ENCODE assay signal across 9 mouse cellular contexts in the genomic region with DNA sequence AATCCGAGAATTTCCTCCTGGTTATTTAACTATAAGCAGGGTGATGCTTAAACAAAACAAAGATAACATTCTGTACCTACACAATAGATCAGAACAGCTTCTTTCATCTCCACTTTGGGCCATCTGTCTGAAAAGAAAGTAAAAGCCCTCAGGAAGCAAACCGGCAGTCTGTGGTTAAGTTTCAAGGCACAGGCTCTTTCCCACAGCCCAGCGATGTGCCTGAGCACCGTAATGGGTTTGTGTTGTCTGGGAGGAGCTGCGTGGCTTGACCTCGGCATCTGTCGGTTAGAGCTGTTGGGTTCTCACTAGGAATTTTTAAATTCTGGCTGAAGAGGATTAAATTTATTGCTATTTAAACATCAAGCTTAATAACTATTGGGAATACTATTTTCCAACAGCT.
DNase-seq lines count a peak whose midpoint lies in the region; ATAC-seq and TF ChIP-seq lines count a peak whose summit lies in the region.
"Had no signal": no experiment of that assay in that cellular context is flagged by ENCODE, and none has a peak within 500 bp of the region (broad histone marks: within the 10 kb centered on the region; RNA-seq: fewer than 3 reads in every experiment).

No protein-coding gene starts in this region.

- no peak for TF ChIP-seq CTCF in small intestine, adult 2 months (IDR thresholded peaks at IDR 0.05; ENCODE audit: extremely low read depth, insufficient read length, insufficient replicate concordance, low read depth, low read length)
- TF ChIP-seq CTCF in kidney, adult 2 months (conservative IDR thresholded peaks at IDR 0.05; ENCODE audit: insufficient read depth, insufficient read length, low read depth, low read length) = no peak

- H3K9ac ChIP-seq in lung, embryonic 15.5 days = no peak overlapping the region
- no peak overlapping the region for H3K9ac ChIP-seq in forebrain, embryonic 11.5 days (ENCODE audit: low read length)
- H3K9ac ChIP-seq in liver, embryonic 16.5 days (ENCODE audit: low read depth, low read length) = 0 out of 2 replicates have a peak overlapping the region, but pooled peaks have one; percentile 16

- no peak for TF ChIP-seq POLR2A in small intestine, adult 2 months (IDR thresholded peaks at IDR 0.05; ENCODE audit: low read depth, low read length)
- TF ChIP-seq POLR2A in kidney, adult 2 months (IDR thresholded peaks at IDR 0.05; ENCODE audit: low read depth, low read length) = no peak

- no peak for ATAC-seq in lung, embryonic 15.5 days (ENCODE audit: borderline replicate concordance, extremely low read depth, low FRiP score, low TSS enrichment)
- peak; percentile 75 for ATAC-seq in forebrain, embryonic 11.5 days (replicated peaks; ENCODE audit: low FRiP score)
- no peak for ATAC-seq in liver, embryonic 16.5 days (ENCODE audit: low read depth)

- DNase-seq in lung, adult 18-20 months = no peak
- peak; percentile 62 for DNase-seq in forebrain, embryonic 11.5 days (ENCODE audit: low spot score)
- no peak for DNase-seq in spleen, adult 18-20 months
- no peak for DNase-seq in adrenal gland, postnatal 36 days
- DNase-seq in kidney, adult 2 months = no peak

- no peaks in the 10 kb centered on the region for H3K4me1 ChIP-seq in lung, embryonic 15.5 days
- peaks cover 5% of the 10 kb centered on the region for H3K4me1 ChIP-seq in forebrain, embryonic 11.5 days (replicated peaks; ENCODE audit: control insufficient read depth, insufficient read depth, low read length)
- no peaks in the 10 kb centered on the region for H3K4me1 ChIP-seq in liver, embryonic 16.5 days (ENCODE audit: control insufficient read depth, low read depth, low read length)
- H3K4me1 ChIP-seq in small intestine, adult 2 months (ENCODE audit: control insufficient read depth, insufficient read depth, insufficient read length, low read length) = peaks cover 3% of the 10 kb centered on the region; the same call in 1 of the 2 replicates
- no peaks in the 10 kb centered on the region for H3K4me1 ChIP-seq in kidney, adult 2 months (ENCODE audit: control insufficient read depth, insufficient read depth, low read length)

- peak overlapping the region; percentile 13; the same call in 1 of the 2 replicates for H3K4me3 ChIP-seq in lung, embryonic 15.5 days
- H3K4me3 ChIP-seq in forebrain, embryonic 11.5 days (ENCODE audit: low read depth, low read length) = no peak overlapping the region
- peak overlapping the region; percentile 43 for H3K4me3 ChIP-seq in liver, embryonic 16.5 days (ENCODE audit: low read depth, low read length)
- peak overlapping the region; percentile 24; the same call in 1 of the 2 replicates for H3K4me3 ChIP-seq in small intestine, adult 2 months (ENCODE audit: low read depth, low read length)
- H3K4me3 ChIP-seq in kidney, adult 2 months (ENCODE audit: insufficient read depth, low read depth, low read length) = no peak overlapping the region
- H3K4me3 ChIP-seq: myocyte had no signal

- H3K27me3 ChIP-seq in lung, embryonic 15.5 days = no peaks in the 10 kb centered on the region
- no peaks in the 10 kb centered on the region for H3K27me3 ChIP-seq in forebrain, embryonic 11.5 days (ENCODE audit: control insufficient read depth, insufficient read depth, low read length)
- H3K27me3 ChIP-seq in liver, embryonic 16.5 days (ENCODE audit: control insufficient read depth, insufficient read depth, low read depth, low read length) = no peaks in the 10 kb centered on the region
- H3K27me3 ChIP-seq in small intestine, adult 2 months (ENCODE audit: control insufficient read depth, insufficient read depth, low read length) = no peaks in the 10 kb centered on the region
- no peaks in the 10 kb centered on the region for H3K27me3 ChIP-seq in kidney, adult 2 months (replicated peaks; ENCODE audit: control insufficient read depth, insufficient read depth, low read length)

- no peak overlapping the region for H3K27ac ChIP-seq in lung, embryonic 15.5 days
- H3K27ac ChIP-seq in forebrain, embryonic 11.5 days (ENCODE audit: low read depth, low read length) = peak overlapping the region; percentile 55
- H3K27ac ChIP-seq in liver, embryonic 16.5 days (ENCODE audit: low read length) = no peak overlapping the region
- no peak overlapping the region for H3K27ac ChIP-seq in small intestine, adult 2 months (ENCODE audit: insufficient read depth, low read depth, low read length)
- no peak overlapping the region for H3K27ac ChIP-seq in kidney, adult 2 months (ENCODE audit: insufficient read depth, low read depth, low read length)

- no peaks in the 10 kb centered on the region for H3K9me3 ChIP-seq in lung, embryonic 15.5 days
- H3K9me3 ChIP-seq in forebrain, embryonic 11.5 days (ENCODE audit: control insufficient read depth, low read length) = no peaks in the 10 kb centered on the region
- no peaks in the 10 kb centered on the region for H3K9me3 ChIP-seq in liver, embryonic 16.5 days (replicated peaks; ENCODE audit: control insufficient read depth, low read length)

- H3K36me3 ChIP-seq in lung, embryonic 15.5 days = no peaks in the 10 kb centered on the region
- no peaks in the 10 kb centered on the region for H3K36me3 ChIP-seq in forebrain, embryonic 11.5 days (ENCODE audit: control insufficient read depth, insufficient read depth, low read length)
- H3K36me3 ChIP-seq in liver, embryonic 16.5 days (ENCODE audit: control insufficient read depth, insufficient read depth) = no peaks in the 10 kb centered on the region
- no peaks in the 10 kb centered on the region for H3K36me3 ChIP-seq in small intestine, adult 2 months (ENCODE audit: control insufficient read depth, insufficient read depth, low read length)
- H3K36me3 ChIP-seq in kidney, adult 2 months (ENCODE audit: control insufficient read depth, insufficient read depth, low read length) = no peaks in the 10 kb centered on the region

- 23% methylated on average over 7 of the region's 7 CpGs for WGBS in lung, embryonic 15.5 days
- 11% methylated on average over 7 of the region's 7 CpGs for WGBS in forebrain, embryonic 11.5 days
- 8% methylated on average over 7 of the region's 7 CpGs for WGBS in liver, embryonic 16.5 days (ENCODE audit: insufficient replicate concordance)
- 63% methylated on average over 7 of the region's 7 CpGs for WGBS in small intestine, adult 2 months
- WGBS in kidney, adult 2 months = 39% methylated on average over 7 of the region's 7 CpGs

- peak overlapping the region; percentile 26 for H3K4me2 ChIP-seq in lung, embryonic 15.5 days
- H3K4me2 ChIP-seq in forebrain, embryonic 11.5 days (ENCODE audit: low read depth, low read length, severe bottlenecking) = no peak overlapping the region
- H3K4me2 ChIP-seq in liver, embryonic 16.5 days (ENCODE audit: low read depth, low read length) = peak overlapping the region; percentile 50

Comparison
In these comparisons a context has a peak if more than half of its experiments do, and no peak if none do; other contexts are left out.
1. H3K4me3 ChIP-seq: peak in lung, embryonic 15.5 days (single experiment), liver, embryonic 16.5 days (single experiment) and small intestine, adult 2 months (single experiment); none in forebrain, embryonic 11.5 days (single experiment) and kidney, adult 2 months (single experiment).